Mouse (Mus musculus) kidney, adult 9 months (tissue): ENCODE measurements around the gene Irf2.
A peak's percentile ranks its signal among the peaks of the same experiment; 100 is the strongest.

Experiments used
- DNase-seq: peaks from one replicate; pipeline ENCODE4 v3.0.0; 2022

Gene Irf2

DNA sequence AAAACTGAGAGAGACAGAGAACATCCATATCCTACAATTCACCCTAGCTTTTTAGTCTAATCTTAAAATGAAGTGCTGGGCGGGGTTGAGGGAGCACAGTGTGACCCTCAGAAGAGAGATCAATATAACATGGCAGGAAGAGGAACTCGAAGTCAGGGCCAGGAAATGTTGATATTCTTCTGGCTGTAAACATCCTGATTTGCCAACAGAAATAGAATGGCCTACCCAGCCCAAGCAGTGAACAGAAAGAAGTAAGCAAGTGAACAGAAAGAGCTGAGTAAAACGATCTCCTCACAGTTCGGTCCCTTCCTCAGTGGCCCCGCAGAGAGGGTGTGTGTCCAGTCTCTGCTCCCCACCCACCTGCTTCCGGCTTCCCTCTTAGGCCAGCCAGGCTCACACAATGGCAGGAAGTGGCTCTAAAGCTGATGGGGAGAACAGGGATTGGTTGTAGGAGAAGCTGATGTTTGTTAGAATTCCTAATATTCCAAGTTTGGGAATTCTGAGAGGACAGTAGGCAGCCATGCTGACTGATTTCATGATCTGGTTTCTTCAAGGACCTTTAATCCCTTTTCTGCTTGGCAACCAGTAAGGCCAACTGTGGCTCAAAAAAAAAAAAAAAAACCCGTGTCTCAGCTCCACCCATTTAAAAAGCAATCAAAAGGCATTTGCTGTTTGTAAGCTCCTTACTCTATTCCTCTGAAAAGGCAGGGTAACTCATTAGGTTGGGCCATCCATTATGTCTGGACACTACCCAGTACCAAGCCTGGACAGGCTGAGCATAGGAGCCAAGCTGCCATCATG is 105.6 kb downstream of the Irf2 start:
- peak; percentile 65 for DNase-seq

DNA sequence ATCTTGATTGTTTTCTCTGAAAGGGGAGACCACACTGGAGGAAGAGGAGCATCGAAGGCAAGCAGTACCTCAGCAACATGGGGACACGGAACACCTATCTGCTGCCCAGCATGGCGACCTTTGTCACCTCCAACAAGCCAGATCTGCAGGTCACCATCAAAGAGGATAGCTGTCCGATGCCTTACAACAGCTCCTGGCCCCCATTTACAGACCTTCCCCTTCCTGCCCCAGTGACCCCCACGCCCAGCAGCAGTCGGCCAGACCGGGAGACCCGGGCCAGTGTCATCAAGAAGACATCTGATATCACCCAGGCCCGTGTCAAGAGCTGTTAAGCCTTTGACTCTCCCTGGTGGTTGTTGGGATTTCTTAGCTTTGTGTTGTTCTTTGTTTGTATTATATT is 106.4 kb downstream of the Irf2 start:
- DNase-seq = no peak

DNA sequence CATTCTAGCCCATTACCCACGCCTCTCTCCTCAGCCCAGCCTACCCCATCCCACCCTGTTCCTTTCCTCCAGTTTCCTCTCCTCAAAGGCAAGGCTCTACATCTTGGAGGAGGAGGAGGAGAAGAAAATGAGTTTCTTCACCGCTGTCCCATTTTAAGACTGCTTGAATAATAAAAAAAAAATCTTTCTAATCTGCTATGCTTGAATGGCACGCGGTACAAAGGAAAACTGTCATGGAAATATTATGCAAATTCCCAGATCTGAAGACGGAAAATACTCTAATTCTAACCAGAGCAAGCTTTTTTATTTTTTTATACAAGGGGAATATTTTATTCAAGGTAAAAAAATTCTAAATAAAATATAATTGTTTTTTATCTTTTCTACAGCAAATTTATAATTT is 107.4 kb downstream of the Irf2 start:
- no peak for DNase-seq

DNA sequence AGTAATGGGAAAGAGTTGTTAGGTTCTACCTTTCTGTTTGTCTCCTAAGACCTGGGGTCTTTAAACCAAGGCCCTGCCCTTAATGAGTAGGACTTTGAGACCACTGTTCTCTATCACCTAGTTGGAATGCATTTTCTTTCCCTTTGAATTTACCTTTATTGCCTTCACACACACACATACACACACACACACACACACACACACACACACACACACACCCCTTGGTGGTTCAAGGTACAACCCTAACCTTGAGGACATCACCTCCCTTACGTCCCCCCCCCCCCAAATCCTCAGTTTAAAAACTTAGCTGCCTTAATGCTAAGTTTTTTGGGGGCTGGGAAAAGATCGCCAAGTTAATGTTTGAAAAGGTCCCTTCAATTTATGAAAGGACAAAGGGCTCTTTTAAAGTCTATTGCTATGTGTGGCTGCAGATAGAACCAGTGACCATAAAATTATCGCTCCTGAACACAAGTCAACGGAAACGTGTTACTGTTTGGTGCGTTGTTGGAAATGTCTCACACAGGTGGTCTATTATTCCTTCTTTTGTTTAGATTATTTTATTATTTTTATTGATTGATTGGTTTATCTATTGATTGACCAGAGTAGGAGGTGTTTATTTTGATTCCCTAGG is 108.6 kb downstream of the Irf2 start:
- no peak for DNase-seq

DNA sequence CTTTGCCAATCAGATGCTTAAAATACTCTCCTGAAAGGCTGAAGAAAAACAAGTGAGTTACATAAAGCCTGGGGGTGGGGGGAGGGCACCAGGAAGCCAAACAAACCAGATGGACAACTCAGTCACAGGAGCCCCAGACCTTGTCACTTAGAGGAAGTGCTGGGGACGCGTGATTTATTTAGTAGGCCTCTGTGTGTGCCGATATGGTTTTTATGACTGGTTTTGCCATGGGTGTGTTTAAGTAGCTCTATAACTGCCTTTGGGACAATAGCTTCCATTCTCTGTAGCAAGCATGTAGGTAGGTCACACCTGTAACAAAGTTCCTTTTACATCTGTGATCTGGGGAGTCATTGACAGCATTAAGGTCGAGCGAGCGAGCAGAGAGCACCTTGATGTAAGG is 109.4 kb downstream of the Irf2 start:
- DNase-seq = no peak

DNA sequence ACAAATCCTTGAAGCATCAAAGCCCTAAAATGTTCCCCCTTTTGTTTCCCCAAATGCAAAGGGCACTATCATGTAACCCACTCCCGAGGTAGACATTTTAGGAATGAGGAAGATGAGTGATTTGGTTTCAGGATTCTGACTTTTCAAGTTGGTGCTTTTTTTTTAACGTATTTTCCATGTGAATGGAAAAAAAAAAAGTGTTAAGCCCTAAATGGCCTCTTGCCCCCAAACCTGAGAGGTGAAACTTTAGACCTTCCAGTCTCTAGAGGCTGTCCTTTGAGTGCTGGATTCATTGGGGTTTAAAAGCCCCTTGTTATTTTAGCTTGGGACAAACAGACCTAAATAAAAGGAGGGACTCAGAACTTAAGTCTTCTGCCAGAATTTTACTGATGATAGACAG is 109.9 kb downstream of the Irf2 start:
- DNase-seq = no peak

DNA sequence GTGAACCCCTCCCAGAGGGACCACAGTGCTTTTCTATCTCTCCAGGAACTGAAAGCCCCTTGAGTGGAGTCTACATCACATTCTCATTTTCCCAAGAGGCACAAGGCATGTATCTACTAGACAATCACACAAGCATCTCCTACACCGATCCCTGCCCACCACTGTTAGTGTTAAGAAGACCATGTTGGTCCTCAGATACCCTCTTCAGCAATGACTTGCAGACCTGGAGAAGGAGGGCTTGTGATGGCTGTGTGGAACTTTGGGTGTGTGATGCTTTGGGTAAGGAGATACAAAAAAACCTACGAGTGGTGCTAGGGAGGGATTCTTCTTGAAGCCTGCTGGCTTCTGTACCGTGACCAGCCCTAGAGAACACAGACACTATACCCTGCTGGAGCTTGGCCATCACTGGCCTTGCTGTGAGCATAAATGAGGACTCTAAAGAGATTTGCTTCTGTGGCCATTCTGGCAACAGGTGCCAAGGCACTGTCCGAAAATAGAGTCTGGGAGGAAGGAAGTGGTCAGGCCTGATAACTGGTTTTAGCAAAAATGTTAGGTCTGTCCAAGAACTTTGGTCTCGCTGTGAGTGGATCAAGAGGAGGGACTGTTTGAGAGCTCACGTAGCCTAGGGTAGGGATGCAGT is 110.8 kb downstream of the Irf2 start:
- DNase-seq = peak; percentile 42

DNA sequence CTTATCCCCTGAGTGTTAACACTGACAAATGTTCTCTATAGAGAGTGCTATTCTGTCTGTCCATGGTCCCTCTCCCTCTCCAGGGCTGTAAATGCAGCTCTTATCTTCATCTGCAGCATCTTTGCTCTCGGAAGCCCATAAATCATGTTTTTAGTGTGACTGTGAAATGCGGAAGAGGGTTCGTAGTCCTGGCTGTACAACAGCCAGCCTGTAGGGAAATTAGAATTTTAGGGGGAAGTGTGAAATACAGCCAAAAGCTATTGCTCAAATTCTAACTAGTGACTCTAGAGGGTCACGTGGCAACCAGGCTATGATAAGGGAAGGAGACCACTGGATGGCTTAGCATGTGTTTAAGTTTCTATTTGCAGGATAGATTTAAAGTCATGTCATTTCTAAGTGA is 112.0 kb downstream of the Irf2 start:
- DNase-seq = peak; percentile 63

DNA sequence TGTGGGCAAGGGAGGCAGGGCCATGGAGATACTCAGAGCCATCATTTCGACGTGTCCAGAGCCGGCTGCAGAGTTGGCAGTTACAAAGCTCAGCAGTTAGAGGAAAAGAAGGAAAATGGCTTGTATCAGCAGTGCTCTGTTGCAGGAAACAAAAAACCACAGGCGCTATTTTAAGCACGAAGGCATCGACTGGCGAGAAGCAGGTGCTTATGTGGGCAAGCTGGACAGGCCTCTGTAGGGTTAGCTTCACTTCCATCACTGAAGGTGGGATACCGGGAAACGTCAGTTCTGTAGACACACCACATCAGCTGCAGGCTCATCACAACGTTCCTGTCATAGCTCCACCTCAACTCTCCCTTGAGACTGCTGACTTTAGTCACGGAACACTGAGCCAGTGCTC is 112.8 kb downstream of the Irf2 start:
- DNase-seq = no peak

DNA sequence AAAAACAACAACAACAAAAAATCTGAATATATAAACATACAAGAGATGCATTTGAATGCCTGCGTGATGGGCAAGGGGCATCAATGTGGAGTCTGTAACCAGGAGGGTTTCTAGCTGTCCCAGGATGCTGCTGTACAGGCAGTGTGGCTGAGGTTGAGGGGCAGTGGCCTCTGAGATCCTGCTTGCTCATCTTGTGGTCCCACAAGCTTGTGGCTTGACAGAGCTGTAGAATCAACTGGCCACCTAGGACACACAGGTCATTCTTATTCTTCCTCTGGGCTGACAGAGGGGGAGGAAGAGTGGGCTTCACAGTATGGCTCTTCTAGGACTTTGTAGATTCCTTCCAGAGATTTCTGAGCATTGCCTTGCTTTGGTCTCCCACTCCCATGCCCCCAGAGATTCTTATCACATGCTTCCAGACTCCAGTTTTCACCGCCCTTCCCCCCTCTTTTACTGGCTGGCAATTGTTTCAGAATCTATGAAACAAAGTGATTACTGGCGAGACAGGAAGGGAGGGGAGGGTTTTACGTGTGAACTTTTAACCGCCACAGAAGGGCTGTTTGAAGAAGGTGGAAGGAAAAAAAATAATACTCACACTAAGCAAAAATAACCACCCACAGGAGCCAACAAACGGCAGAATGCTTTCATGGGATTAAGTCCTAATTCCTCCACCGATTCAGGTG is 119.8 kb downstream of the Irf2 start:
- no peak for DNase-seq

DNA sequence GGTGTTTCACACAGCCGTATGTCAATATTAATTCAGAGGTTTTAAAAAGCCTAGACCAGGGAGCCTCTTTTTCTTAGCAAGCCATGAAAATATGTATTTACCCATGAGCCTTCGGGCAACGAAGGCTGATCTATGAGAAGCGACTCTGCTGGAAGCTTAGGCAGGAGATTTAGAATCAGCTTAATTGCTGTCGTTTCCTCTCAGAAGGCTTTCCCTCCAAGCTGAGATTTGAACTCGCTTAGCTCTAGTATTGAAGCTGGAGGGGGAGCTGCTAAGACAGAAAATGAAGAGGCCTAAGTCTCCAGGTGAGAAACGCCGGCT is 120.3 kb downstream of the Irf2 start:
- no peak for DNase-seq

DNA sequence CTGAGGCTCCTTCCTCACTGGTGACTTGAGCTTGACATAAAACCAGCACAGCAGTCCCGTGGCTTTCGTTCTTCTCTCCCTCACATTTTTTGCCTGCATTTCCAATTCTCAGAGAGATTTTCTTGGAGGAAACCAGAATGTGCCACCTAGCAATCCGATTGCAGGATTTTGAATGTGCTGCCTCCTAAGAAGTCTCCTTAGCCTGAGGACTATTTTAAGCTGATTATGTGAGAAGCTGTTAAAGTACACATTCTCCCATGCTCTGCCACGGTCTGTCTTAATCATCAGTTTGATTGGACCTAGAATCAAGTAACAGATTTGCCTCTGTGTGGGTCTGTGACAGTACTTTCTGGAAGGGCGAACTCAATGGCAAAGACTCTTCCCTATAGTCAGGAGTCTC is 123.0 kb downstream of the Irf2 start:
- no peak for DNase-seq

DNA sequence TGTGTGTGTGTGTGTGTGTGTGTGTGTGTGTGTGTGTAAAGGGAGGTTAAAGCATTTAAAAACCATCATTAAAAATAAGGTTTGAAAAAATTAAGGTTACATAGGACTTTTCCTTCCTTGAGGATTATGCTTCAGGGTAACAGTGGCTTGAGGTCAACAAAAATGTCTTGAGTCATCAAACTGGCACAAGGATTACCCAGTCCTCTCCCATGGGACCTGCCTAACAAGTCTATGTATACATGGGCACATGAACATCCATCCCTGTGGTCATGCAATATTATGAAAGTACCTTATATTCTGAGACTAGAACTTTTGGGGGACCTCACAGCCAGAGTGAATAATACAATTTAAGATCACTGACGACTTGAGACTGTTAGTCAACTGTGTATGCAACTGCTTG is 125.9 kb downstream of the Irf2 start:
- no peak for DNase-seq

DNA sequence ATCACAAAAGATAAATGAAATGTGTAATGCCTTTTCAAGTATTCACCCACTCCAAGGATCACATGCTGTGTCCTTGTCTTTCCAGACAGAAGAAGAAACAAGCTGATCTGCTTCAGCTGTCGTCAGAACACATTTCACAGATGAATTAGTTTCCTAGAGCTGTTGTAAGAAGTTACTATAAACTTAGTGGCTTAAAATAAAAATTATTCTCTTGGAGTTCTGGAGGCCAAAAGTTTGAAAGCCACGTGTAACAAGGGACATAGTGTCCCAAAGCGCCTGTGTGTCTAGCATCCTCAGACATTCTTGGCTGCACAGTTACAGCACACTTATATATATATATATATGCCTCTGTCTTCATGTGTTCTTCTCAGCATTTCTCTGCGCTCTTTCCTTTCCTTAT is 127.9 kb downstream of the Irf2 start:
- DNase-seq = no peak

DNA sequence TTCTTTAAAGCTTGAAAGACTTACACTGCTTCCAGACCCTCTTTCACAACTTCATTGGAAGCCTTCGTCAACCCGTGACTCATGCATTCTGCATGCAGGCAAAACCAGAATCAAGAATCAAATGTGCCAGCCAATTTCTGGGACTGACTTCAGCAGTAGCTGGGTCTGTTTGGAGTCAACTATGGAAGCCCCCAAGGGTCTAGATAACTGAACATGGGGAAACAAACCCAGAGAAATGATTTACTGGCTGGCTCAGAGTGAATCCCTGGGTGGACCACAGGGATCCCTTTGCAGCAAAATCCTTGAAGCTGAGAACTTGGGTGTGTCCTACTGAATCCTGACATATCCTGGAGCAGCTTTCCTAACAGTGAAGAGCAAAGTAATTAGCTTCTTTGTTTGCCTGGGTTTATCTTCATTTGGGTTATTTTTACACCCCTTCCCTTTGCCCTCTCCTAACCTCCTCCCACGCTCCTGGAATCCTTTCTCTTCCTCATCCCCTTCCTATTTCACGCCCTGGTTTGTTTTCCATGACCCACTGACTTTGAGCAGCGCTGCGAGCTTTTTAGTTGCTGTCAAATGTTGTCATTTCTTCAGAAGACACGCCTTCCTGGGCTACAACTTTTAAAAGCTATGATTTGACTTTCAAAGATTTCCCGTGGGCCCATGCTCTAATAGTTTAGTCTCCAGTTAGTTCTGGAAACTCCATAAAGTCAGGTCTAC is 129.0 kb downstream of the Irf2 start:
- DNase-seq = no peak

DNA sequence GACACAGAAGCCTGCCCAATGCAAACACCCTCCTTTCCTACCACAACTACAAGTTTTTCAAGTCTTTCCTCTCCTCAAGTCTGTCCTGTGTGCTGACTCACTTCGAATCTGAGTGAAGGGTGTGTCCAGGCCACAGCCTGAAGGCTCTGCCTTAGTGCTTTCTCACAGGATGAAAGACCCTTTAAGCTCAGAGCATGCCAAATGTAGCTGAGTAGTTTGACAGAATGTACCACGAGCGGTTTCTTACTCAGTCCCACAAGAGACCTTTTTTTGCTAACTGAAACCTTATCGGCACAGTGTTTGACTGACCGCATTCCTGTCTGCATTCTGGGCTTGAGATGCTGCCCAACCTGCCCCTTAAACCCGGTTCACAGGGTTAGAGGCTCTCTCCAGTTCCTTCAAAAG is 130.0 kb downstream of the Irf2 start:
- no peak for DNase-seq

DNA sequence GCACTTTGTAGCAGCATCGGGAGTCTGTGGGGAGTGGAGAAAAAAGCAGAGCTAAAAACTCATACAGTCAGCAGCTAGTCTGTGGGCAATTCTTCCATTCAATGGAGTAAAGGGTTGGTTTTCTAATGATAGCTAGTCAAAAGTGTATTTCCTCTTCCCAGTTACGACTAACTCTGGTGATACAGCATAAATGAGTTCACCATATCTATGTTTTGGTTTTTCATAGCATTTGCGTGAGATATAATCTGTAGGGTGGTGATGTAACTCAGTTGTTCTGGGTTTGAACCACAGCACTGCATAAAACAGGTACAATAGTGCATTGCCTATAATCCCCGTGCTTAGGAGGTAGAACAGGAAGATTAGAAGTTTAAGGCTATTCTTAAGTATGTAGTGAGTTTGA is 131.6 kb downstream of the Irf2 start:
- no peak for DNase-seq

DNA sequence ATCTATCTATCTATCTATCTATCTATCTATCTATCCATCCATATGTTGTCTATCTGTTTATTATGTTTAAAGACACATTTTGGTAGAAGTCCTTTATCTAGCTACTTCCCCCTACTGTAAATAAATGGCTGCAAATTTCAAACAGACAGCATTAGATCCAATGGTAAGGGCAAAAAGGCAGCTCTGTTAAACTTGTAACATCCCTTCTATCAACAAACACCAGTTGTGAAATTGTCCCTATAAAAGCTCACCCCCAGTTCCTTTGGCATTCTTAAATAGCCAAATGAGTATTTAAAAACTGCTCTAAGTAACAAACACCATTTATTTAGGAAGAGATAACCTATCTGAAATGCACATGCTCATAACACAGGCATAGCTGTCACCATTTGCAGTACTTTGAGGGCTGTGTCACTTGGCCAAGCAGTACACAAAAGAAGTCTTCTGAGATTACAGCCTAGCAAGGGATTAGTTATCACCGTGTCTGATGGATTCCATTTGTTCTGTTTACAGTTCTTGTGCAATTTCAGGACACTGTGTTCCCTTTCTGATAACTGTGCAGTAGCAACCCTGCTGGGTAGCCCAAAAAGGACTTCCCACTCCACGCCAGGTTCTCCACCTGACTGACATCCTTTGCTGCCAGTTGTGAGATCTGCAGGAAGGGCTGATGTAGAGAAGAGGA is 136.2 kb downstream of the Irf2 start:
- DNase-seq = no peak

DNA sequence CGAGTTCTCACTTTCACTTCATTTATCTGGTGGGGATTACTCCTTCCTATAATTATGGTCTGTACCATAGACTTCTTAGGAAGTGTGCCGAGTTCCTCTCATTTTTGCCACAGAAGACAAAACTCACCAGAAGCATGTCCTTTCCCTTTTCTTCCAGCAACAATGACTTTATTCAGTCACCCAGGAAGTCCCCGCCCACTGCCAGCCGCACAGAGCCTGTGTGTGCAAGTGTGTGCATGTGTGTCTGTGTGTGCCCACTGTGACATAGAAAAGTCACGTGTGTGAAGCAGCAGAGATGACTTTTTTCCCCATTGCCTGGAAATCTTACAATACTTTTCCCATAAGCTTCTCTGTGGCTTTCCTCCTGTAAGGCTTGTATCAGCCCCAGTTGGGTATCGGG is 141.8 kb downstream of the Irf2 start:
- DNase-seq = no peak

DNA sequence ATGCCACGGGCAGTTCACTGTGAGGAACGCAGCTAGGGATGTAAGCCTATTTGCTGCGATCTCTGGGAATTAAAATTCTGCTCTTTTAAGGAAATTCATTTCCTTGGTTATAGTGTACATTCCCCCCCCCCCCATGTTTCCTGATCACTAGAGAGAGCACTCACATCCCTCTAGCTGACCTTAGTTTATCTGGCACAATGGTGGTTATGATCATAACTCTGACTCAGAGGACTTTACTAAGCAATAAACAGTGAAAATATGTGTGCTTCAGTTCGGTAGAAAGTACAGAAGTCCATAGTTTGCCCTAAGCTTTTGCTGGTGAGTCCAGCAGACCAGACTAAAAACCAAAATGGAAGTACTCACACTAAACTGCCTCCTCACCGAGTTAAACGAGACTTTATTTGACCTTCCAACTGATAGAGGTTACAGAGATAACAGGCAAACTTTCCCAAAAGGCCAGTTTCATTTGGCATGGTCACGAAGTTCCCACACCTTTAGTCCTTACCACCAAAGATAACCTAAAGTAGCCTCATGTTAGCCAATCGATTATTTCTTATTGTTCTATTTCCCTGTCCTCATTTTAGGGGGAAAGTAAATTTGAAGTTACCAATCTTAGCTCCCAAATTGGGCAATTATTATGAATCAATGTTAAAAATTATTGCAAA is 142.4 kb downstream of the Irf2 start:
- DNase-seq = no peak

DNA sequence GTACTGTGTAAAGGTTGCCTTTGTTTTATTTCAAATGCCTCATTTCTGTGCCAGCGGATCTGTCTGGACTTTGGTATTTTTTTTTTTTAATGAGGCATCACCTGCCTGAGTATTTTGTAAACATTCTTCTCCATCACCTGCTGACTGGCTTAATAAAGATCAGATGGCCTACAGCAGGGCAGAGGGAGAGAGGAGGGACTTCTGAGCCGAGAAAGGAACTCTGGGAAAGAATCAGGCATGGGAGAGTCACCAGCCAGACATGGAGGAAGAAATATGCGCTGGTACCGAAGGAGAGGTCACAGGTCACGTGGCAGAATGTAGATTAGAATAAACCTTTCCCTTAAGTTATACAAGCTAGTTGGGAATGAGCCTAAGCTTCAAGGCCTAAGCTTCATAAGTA is 143.2 kb downstream of the Irf2 start:
- DNase-seq = no peak
